Mouse (Mus musculus): ENCODE measurements around the gene Vps4a. TPM values are rescaled to one million over a fixed set of nuclear protein-coding genes. Genes with fewer than 3 reads are reported as not detected.

Gene Vps4a
- polyA plus RNA-seq, 1 experiment from 2014 or later = 62.9 TPM

DNA sequence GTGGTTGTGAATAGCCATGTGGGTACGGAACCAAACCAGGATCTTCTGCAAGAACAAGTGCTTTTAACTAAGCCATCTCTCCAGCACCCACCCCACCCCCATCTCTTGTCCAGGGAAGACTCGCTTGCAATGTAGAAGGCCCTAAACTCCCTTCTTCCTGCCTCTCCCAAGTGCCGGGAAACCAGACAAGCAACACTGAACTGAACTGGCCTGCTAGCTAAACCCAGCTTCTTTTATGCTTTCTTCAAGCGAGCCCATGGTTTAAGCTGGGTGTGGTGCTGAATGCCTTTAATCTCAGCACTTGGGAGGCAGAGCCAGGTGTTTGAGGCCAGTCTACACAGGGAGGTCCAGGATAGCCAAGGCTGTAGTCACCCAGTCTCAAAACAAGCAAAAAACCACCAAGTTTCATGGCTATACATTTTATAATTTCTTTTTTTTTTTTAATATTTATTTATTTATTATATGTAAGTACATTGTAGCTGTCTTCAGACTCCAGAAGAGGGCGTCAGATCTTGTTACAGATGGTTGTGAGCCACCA, 57.6 kb downstream of the Vps4a start:
- H3K4me3 ChIP-seq (ENCODE audit: low read length) = no peak overlapping the region
- H3K27ac ChIP-seq (ENCODE audit: low read depth, low read length) = no peak overlapping the region
- peaks cover 66% of the 10 kb centered on the region for H3K36me3 ChIP-seq (ENCODE audit: control insufficient read depth, insufficient read depth, low read length)
- H3K9me3 ChIP-seq (ENCODE audit: control insufficient read depth, low read length) = no peaks in the 10 kb centered on the region
- H3K9ac ChIP-seq (ENCODE audit: low read depth, low read length) = no peak overlapping the region
- no peak overlapping the region for H3K4me2 ChIP-seq (replicated peaks; ENCODE audit: low read depth, low read length)
- ATAC-seq (ENCODE audit: low FRiP score, low TSS enrichment) = no peak
- 93% methylated on average over 5 of the region's 5 CpGs for WGBS
- H3K4me1 ChIP-seq (ENCODE audit: control insufficient read depth, insufficient read depth, low read length) = no peaks in the 10 kb centered on the region
- no peaks in the 10 kb centered on the region for H3K27me3 ChIP-seq (ENCODE audit: control insufficient read depth, insufficient read depth, low read length)

- 92% methylated on average over 7 of the region's 7 CpGs for WGBS
- no peak for ATAC-seq (ENCODE audit: low FRiP score, low TSS enrichment)
- Histone ChIP-seq H3K4me3 (ENCODE audit: low read length) (no peak overlapping the region), H3K27ac (ENCODE audit: low read depth, low read length) (no peak overlapping the region), H3K4me1 (ENCODE audit: control insufficient read depth, insufficient read depth, low read length) (peaks cover 14% of the 10 kb centered on the region), H3K4me2 (replicated peaks; ENCODE audit: low read depth, low read length) (no peak overlapping the region), H3K27me3 (ENCODE audit: control insufficient read depth, insufficient read depth, low read length) (no peaks in the 10 kb centered on the region), H3K9me3 (ENCODE audit: control insufficient read depth, low read length) (no peaks in the 10 kb centered on the region), H3K36me3 (ENCODE audit: control insufficient read depth, insufficient read depth, low read length) (peaks cover 65% of the 10 kb centered on the region), H3K9ac (ENCODE audit: low read depth, low read length) (no peak overlapping the region)
Observed at GRCm38 (mm10) chr8:107090531-107090930, 59.5 kb downstream of the Vps4a start.

Other genes with a start within 250 kb of the Vps4a start
- 1.2 and 1.3 TPM in 2 replicates for gene Has3, start 161.0 kb upstream of the Vps4a start, polyA plus RNA-seq (2014; fragmentation: Nextera tagmentation; extraction: Ambion mirVana)
- gene Utp4, start 137.6 kb upstream of the Vps4a start, polyA plus RNA-seq (2014; fragmentation: Nextera tagmentation; extraction: Ambion mirVana) = 72.7 and 92.6 TPM in 2 replicates
- gene Sntb2, start 95.5 kb upstream of the Vps4a start, polyA plus RNA-seq (2014; fragmentation: Nextera tagmentation; extraction: Ambion mirVana) = 18.7 and 19.4 TPM in 2 replicates
- gene Pdf, start 17.4 kb downstream of the Vps4a start, polyA plus RNA-seq (2014; fragmentation: Nextera tagmentation; extraction: Ambion mirVana) = 48.9 and 62.0 TPM in 2 replicates
- 32.4 and 38.8 TPM in 2 replicates for gene Cog8, start 25.5 kb downstream of the Vps4a start, polyA plus RNA-seq (2014; fragmentation: Nextera tagmentation; extraction: Ambion mirVana)
- gene Nip7, start 25.7 kb downstream of the Vps4a start, polyA plus RNA-seq (2014; fragmentation: Nextera tagmentation; extraction: Ambion mirVana) = 110 and 140 TPM in 2 replicates
- gene Tmed6, start 34.4 kb downstream of the Vps4a start, polyA plus RNA-seq (2014; fragmentation: Nextera tagmentation; extraction: Ambion mirVana) = 22.5 and 31.9 TPM in 2 replicates
- gene Terf2, start 65.3 kb downstream of the Vps4a start, polyA plus RNA-seq (2014; fragmentation: Nextera tagmentation; extraction: Ambion mirVana) = 15.8 and 19.2 TPM in 2 replicates
- gene Cyb5b, start 119.4 kb downstream of the Vps4a start, polyA plus RNA-seq (2014; fragmentation: Nextera tagmentation; extraction: Ambion mirVana) = 67.0 and 152 TPM in 2 replicates